Mouse (Mus musculus) neutrophil, adult 5-6 weeks (primary cell): ENCODE measurements around the gene Spa17. TPM values are rescaled to one million over a fixed set of nuclear protein-coding genes. Genes with fewer than 3 reads are reported as not detected.

Experiments
- ATAC-seq: fragments of 151-379, 151-347 bp; 2 replicates; pipeline ENCODE4 v1.8.0; 2017; ENCODE audit warnings: mild to moderate bottlenecking, moderate TSS enrichment; ENCODE audit not compliant: insufficient number of reproducible peaks, poor library complexity, low FRiP score, severe bottlenecking; ENCODE audit errors: extremely low read depth
- total RNA-seq: library from RNA; stranded (forward); fragments of 200-1000 nt; gene quantifications from 2 replicates; pipeline ENCODE4 v1.2.3, GENCODE M21; 2017

Gene Spa17
- total RNA-seq, 1 experiment from 2014 or later = 2.2 TPM

DNA sequence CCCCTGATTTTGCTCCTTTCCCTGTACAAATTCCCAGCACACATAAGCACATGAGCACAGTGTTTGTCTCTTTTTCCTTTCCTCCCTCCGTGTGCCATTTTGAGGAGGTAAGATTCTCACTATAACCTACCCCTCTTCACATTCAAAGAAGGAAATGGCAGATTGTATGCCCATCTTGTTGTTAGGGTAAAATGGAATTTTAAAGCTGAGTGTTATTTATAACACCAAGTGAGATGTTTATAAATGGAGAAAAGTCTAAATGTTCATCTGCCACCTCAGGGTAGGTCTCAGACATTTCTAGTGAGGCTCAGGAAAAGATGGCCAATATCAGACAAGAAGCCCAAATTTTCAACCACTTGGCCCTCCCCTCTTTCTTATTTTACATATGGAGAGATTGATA is 11.0 kb upstream of the Spa17 start:
- ATAC-seq = no peak

DNA sequence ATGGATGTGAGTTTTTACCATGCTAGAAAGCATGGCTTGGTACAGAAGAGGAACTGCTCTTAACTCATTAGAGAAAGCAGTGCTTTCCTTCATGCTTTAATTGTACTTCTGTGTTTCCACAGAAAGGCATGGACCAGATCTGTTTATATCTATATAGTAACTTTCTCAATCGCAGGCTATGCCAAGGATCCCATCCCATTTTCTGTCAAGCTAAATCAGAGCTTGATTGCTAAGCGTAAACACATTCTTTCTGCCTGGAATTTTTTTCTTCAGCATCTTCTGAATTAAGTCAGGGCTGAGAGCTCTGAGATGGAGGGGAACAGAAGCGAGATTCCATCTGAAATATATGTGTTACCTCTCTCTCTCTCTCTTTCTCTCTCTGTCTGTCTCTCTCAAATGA is 10.5 kb upstream of the Spa17 start:
- no peak for ATAC-seq

DNA sequence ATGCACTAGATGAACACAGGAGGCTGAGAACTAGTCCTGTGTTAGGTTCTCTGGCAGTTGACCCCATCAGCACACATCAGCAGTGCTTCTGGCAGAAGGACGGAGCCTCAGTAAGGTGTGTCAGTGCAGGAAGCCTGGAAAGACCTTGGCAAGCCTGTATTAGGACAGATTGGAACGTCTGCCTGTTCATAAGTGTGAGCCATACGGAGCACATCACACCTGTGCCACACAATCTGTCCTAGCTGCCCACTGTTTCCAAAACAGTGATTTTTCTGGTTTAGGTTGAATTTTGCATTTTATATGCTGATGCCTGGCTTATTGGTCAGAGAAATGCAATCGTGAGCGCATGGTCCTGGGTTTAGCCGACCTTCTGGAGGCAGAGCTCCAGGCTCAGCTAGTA is 7.8 kb upstream of the Spa17 start:
- ATAC-seq = no peak

DNA sequence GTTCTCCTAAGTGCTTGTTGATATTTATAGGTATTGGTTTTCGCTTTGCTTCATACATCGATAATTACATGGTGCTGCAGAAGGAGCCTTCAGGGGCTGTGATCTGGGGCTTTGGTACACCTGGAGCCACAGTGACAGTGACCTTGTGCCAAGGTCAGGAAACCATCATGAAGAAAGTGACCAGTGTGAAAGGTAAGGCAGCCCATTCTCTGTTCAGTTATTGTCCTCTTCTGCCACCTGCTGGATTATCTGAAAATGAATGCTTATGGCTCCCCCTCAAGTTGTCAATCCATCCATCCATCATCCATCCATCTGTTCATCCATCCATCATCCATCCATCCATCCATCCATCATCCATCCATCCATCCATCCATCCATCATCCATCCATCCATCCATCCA is 3.2 kb upstream of the Spa17 start:
- ATAC-seq = peak; percentile 35; the same call in 1 of the 2 replicates

DNA sequence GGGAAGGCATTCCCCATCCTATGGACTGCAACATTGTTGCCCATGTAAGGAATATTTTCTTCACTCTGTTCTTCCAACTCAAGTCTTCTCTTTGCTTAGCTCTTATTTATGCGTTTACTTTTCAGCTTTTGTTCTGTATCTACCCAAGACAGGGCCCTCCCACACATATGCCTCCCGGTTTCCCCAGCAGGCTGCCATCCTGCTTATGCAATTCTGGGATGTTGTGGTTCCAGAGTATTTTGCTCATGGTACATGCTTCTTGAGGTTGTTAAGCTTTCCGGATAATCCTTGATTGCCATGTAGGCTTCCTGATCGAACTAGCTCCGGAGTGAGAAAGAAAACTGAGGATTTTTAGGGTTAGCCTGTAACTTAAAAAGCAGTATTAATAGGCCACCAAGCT is 1.7 kb upstream of the Spa17 start:
- no peak for ATAC-seq

DNA sequence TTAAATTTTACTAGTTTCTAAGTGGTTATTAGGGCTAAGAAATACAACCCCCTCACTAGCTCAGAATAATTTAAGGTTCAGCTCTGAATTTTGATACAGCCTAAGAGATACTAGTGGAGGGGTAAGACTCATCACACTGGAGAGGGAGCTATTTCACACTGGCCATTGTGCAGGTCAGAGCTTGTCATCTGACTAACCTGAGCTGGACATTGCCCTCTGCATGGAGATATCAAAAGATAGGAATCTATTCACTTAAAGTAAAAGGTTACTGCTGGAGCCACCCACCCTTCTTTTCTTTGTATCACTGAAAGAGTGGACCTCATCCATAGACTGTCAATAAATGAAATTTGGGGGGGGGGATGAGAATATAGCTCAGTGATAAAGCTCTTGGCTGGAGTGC is 794 bp upstream of the Spa17 start:
- no peak for ATAC-seq

DNA sequence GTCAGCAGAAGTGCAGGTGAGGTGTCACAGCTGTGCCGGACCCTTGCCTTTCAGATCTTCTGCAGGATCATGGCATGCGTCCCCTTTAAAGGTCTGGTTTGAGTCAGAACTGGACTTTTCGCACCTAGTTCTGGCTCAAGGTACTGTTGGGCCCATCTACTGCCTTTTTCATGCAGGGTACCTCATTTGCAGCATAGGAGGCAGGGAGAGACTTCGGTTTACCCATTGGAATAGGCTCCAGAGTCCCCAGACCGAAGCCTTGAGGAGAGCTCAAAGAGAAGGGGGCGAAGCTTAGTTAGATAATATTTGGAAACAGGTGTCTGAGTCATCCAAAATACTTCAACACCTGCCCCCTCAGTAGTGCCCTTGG is 374 bp upstream of the Spa17 start:
- ATAC-seq = no peak

DNA sequence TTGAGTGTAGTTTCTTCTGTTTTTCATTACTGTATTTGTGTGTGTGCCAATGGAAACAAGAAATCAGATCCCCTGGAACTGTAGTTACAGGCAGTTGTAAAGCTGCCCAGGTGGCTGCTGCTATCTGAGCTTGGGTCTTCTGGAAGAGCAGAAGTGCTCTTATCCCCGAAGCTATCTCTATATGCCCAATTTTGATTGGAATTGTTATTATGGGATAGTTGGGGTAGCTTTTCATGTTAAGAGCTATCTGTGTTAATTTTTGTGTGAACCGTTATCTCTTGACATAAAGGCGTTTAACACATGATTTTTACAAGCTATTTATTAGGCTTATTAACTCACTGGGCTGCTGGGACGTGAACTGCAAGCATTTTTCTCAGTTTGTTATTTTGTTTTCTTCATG is 4.0 kb downstream of the Spa17 start:
- ATAC-seq = no peak

DNA sequence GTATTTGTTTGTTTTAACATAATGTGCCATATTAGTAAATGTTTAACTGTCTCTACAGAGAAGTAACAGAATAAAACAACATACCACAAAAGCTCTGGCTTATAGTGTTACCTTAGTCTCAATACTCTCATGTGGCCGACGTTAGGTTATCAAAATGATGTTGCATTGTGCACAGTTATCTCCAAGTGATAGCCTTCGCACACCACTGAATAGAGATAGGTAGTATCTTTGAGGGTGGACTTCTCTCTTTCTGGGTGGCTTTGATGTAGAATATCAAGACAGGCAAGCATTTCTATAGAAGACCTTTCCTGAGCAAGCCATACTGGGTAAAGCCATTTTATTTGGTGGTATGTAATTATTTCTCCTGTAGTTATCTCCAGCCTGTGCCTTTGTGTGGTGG is 8.4 kb downstream of the Spa17 start:
- no peak for ATAC-seq

DNA sequence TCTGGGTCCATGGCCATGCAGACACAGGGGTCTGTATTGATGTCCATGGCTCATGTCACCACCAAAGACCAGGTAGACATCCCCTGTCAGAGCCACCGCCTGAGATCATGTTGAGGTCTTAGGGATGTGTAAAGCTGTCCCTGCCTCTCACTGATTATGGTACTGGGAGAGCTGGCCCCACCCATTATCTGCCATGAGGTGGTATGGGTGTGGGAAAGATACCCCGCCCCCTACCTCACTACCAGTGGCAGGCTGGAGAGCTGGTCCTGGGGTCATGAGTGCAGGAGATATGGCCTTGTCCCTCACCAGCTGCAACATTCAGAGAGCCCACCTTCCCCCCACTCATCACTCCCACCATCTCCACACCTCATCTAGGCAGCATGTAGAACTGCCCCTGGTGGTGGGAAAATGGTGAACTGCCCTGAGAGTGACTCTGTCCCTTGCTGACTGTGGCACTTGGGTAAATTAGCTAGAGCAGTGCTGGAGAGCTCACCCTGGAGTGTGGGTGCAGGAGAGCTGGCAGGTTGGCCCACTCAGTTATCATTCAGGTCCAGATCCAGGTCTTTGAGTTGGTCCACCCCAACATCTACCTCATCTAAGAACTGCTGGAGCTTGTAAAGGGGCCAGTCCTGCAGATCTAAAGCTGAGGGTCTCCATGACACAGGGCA is 12.8 kb downstream of the Spa17 start:
- no peak for ATAC-seq

DNA sequence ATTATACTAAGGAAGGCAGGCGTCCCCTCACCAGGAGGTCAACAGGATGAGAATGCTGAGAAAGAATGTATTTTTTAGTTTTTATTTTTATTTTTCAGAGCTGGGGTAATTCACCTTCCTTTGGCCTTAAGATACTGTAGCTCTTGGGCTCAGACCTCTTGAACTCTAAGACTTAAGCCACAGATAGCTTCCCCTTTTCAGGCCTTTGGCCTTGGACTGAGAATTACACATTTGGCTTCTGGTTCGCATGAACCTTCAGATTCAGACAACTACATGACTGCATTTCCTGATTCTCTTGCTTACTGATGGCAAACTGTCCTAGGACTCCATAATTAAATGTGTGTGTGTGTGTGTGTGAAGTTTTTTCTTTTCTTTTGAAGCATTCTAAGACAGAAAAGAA is 14.9 kb downstream of the Spa17 start:
- ATAC-seq = no peak

DNA sequence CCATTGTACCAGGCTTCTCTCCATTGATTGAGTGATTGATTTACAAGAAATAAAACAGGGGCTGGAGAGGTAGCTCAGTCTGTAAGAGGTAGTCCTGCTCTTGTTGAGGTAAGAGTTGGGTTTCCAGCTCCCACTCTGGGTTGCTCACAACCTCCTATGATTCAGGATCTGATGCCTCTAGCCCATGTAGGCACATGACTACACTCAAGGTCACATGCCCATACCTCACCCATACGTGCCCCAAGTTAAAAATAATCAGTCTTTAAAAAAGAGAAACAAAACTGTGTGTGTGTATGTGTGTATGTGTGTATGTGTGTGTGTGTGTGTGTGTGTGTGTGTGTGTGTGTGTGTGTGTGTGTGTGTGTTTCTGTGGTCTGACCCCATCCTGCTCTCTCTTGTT is 18.0 kb downstream of the Spa17 start:
- no peak for ATAC-seq

DNA sequence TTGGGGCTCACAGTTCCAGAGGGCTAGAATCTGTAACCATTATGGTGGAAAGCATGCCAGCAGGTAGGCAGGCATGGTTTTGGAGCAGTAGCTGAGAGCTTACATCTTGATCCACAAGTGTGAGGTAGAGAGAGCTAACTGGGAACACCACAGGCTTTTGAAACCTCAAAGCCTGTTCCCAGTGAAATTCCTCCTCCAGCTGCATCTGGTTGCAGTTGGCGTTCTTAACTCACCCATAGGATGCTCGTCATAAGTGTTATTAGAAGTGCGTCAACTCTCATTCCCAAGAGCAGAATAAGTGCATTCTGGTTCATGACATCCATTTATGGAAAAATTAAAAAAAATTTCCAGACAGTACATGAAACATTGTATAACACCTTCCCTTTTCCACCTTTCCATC is 19.8 kb downstream of the Spa17 start:
- ATAC-seq = no peak

DNA sequence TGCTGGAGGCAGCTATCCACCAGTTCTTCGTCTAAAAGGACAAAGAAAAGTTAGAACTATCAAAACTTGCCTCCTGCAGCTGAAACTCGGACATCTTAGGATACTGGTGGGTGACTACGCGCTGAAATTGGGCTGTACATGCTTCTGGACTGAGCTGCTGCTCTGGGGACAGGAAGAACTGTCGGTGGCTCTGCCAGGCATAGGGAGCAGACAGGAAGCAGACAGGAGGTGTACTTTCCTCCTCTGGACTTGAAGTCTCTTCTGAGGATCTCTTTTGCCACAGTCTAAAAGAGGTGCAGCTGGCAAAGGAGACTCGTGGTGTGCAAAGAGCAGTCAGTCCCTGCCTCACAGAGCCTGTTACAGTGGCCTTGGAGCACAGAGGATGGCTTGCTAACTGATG is 20.9 kb downstream of the Spa17 start:
- ATAC-seq = no peak

DNA sequence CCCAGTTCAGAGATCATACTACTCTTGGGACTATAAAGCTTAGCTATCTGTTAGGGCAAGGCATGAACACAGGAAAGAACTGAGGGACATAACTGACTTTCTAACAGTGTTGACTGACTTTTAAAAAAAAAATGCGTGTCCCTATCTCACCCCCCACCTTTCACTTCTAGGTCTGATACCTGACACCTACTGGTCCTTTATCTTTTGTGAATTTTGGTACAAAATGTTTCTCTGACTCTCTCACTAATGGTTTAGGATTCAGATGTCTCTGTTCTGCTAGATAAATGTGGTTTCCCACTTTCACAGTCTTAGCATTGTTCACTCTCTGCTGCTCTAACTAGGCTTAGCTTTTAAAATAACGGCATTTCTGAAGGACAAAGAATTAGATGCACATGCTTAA is 21.5 kb downstream of the Spa17 start:
- ATAC-seq = no peak

DNA sequence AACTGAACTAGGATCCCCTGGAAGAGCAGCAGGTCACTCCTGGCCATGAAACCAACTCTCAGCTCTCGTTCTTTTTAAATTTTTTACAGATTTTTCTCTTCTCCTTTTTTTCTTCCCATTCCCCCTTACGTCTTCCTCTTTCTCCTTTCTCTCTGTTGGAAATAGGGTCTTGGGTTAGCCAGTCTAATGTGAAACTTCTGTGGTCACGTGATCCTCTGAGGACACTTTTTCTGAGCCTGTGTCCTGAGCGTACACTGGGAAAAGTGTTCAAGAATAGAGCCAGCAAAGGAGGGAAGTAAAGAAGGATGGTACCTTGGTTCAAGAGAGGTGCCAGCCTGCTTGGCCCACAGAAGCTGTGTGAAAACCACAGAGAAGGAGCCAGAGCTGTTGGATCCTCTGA is 23.1 kb downstream of the Spa17 start:
- no peak for ATAC-seq

DNA sequence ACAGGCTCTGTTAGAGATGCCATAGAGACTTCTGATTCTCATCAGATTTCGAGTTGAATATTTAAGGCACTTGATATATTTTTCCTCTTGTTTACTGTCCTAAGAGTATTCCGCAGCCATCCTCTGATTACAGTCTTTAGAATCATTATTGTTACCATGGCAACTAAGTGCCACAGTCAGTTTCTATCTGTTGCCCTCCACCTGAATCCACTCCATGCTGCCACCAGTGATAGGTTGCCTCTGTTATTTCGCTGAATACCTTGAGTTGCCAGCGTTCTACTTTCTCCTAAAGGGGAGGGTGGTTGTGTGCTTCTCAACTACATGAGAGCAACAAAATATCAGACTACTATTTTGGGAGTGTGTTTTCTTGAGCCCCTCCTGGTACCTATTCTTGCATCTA is 26.8 kb downstream of the Spa17 start:
- ATAC-seq = no peak

DNA sequence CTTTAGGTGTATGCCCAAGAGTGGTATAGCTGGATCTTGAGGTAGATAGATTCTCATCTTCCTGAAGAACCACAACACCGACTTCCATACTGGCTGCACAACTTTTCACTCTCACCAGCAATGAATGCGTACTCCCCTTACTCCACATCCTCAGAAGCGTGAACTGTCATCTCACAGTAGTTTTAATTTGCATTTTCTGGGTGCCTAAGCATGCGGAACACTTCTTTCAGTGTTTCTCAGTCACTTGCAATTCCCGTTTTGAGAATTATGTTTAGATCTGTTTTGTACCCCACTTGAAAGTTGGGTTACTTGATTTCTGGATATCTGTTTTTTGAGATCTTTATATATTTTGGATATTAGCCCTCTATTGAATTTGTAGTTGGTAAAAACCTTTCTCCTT is 29.9 kb downstream of the Spa17 start:
- ATAC-seq = peak; percentile 56; the same call in 1 of the 2 replicates

DNA sequence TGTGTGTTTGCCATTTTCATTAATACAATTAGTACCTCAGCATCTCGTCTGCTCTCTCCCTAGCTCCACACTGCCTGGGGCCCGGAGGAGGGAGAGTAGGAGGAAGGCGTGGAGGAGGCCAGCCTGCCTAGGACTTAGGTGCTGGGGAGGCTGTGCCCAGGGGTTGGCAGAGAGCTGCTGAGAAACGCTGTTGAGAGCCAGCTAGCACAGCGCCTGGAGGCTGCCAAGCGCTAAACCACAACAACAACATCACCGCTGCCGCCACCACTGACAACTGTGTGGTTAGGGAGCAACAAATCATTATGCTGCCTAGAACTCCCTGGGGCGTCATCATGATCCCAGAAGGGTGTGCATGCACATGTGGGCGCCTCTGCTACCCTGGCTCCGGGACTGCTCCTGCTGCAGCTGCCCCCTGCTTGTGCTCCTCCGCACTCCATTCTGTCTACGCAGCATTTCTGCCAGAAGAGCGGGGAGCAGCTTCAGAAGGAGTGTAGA is 37.0 kb downstream of the Spa17 start:
- ATAC-seq = peak; percentile 68

DNA sequence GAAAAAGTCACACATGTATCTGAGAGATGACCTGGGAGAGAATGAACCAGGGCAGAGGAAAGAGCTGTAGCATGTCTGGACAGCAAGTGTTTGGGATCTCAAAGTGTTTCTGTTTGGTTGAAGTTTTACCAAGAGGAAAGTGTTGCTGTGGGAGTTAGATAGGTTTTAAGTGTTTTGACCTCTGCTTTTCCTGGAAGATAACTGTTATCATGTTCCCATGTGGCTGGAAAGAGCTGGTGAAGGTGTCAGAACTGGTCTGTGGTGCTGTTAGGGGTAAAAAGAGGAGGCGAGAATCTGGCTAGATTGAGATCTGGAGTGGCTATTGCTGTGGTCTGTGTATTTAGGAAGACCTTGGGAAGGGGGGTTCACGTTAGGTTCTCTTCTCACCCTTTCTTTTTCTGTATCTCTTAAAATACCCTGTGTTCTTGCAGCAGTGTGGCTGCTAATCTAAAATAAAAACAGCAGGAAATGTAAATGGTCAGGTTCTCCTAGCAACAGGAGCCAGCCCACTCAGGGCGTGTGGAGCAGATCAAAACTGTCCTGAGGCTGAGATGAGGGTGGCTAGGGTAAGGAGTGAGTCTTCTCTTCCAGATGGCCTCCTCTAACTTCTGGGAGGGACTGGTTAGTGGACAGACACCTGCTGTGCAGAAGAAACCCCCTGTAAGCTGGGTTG is 41.2 kb downstream of the Spa17 start:
- ATAC-seq = no peak
